Mouse (Mus musculus) heart, embryonic 13.5 days (tissue): ENCODE measurements around the gene Caprin2. TPM values are rescaled to one million over a fixed set of nuclear protein-coding genes. Genes with fewer than 3 reads are reported as not detected.
A peak's percentile ranks its signal among the peaks of the same experiment; 100 is the strongest.
"Not testable (repeated sequence)": the region's sequence is repeated elsewhere in the genome, so short reads cannot be mapped to it uniquely, and the experiment has no call there.

Source experiments
- ATAC-seq: fragments of 200-750 bp; cut with Nextera tagmentation; 2 replicates; pipeline ENCODE4 v1.8.0; 2017; ENCODE audit warnings: moderate TSS enrichment; ENCODE audit not compliant: insufficient number of reproducible peaks, low FRiP score, low TSS enrichment; ENCODE audit errors: extremely low read depth
- H3K27ac ChIP-seq: fragments of 300-500 bp; sonication (generic); replicated peaks from 2 replicates; pipeline ENCODE4 v1.5.1; 2015; ENCODE audit warnings: moderate library complexity, mild to moderate bottlenecking, inconsistent platforms
- H3K27me3 ChIP-seq: fragments of 300-500 bp; sonication (generic); replicated peaks from 2 replicates; pipeline ENCODE4 v1.6.1; 2015; ENCODE audit warnings: mild to moderate bottlenecking, inconsistent platforms
- H3K36me3 ChIP-seq: fragments of 300-500 bp; sonication (generic); 2 replicates; pipeline ENCODE4 v1.6.1; 2015; ENCODE audit warnings: mild to moderate bottlenecking, inconsistent platforms
- H3K4me1 ChIP-seq: fragments of 300-500 bp; sonication (generic); 2 replicates; pipeline ENCODE4 v1.6.1; 2015; ENCODE audit warnings: inconsistent platforms
- H3K4me2 ChIP-seq: fragments of 300-500 bp; sonication (generic); 2 replicates; pipeline ENCODE4 v1.6.1; 2015; ENCODE audit warnings: inconsistent platforms, mild to moderate bottlenecking, moderate library complexity
- H3K4me3 ChIP-seq: fragments of 300-500 bp; sonication (generic); 2 replicates; pipeline ENCODE4 v1.5.1; 2015; ENCODE audit warnings: moderate library complexity, mild to moderate bottlenecking, inconsistent platforms
- H3K9ac ChIP-seq: fragments of 300-500 bp; sonication (generic); 2 replicates; pipeline ENCODE4 v1.6.1; 2015; ENCODE audit warnings: inconsistent platforms, mild to moderate bottlenecking, moderate library complexity
- H3K9me3 ChIP-seq: fragments of 300-500 bp; sonication (generic); 2 replicates; pipeline ENCODE4 v1.6.1; 2016; ENCODE audit warnings: inconsistent platforms
- WGBS: fragments of 180-500 bp; shearing (Covaris S2); methylation state at CpG from one replicate; pipeline ENCODE4 v1.1.7; 2015; ENCODE audit warnings: mixed read lengths; 5-methylcytosine and 5-hydroxymethylcytosine counted together
- polyA plus RNA-seq: library from polyadenylated mRNA; unstranded; fragments of >200 nt; fragmentation: Nextera tagmentation; extraction: Ambion mirVana; gene quantifications from 2 replicates; pipeline ENCODE4 v1.2.1, GENCODE M21; 2015

Gene Caprin2
- polyA plus RNA-seq, 1 experiment from 2014 or later: 11.7 TPM

GRCm38 (mm10) chr6:148917672-148918071 is 21.6 kb upstream of the Caprin2 start:
- no peak overlapping the region for H3K4me2 ChIP-seq
- 80% methylated on average over 1 of the region's 1 CpGs for WGBS
- ATAC-seq: no peak

GRCm38 (mm10) chr6:148916817-148917216 is 20.8 kb upstream of the Caprin2 start:
- no peaks in the 10 kb centered on the region for H3K27me3 ChIP-seq
- H3K36me3 ChIP-seq: peaks cover 24% of the 10 kb centered on the region
- no peak overlapping the region for H3K4me2 ChIP-seq
- H3K4me3 ChIP-seq: no peak overlapping the region
- H3K9ac ChIP-seq: no peak overlapping the region
- no peak for ATAC-seq
- H3K4me1 ChIP-seq: no peaks in the 10 kb centered on the region
- no peak overlapping the region for H3K27ac ChIP-seq
- H3K9me3 ChIP-seq: no peaks in the 10 kb centered on the region
- WGBS: 35% methylated on average over 3 of the region's 3 CpGs

More at GRCm38 (mm10) chr6:148917672-148918071, 21.6 kb upstream of the Caprin2 start:
- Histone ChIP-seq H3K27ac (no peak overlapping the region), H3K4me3 (no peak overlapping the region), H3K4me1 (no peaks in the 10 kb centered on the region), H3K36me3 (peaks cover 24% of the 10 kb centered on the region), H3K27me3 (no peaks in the 10 kb centered on the region), H3K9me3 (no peaks in the 10 kb centered on the region), H3K9ac (no peak overlapping the region)

GRCm38 (mm10) chr6:148913938-148914337 is 17.9 kb upstream of the Caprin2 start:
- Histone ChIP-seq H3K36me3 (peaks cover 5% of the 10 kb centered on the region), H3K9ac (no peak overlapping the region), H3K4me2 (no peak overlapping the region), H3K9me3 (no peaks in the 10 kb centered on the region), H3K4me1 (no peaks in the 10 kb centered on the region), H3K4me3 (no peak overlapping the region), H3K27ac (no peak overlapping the region), H3K27me3 (no peaks in the 10 kb centered on the region)
- ATAC-seq: no peak
- 13% methylated on average over 2 of the region's 2 CpGs for WGBS

- H3K4me3 ChIP-seq, H3K9ac ChIP-seq, H3K27me3 ChIP-seq, ATAC-seq, H3K27ac ChIP-seq, H3K36me3 ChIP-seq, H3K4me2 ChIP-seq, H3K4me1 ChIP-seq, H3K9me3 ChIP-seq: not testable (repeated sequence)
- WGBS: 82% methylated on average over 8 of the region's 8 CpGs
Observed at GRCm38 (mm10) chr6:148911906-148912305, 15.9 kb upstream of the Caprin2 start.

GRCm38 (mm10) chr6:148906958-148907357 is 10.9 kb upstream of the Caprin2 start:
- H3K27ac ChIP-seq: no peak overlapping the region
- 82% methylated on average over 9 of the region's 9 CpGs for WGBS
- H3K36me3 ChIP-seq: no peaks in the 10 kb centered on the region
- H3K4me3 ChIP-seq: no peak overlapping the region
- H3K4me1 ChIP-seq: no peaks in the 10 kb centered on the region
- H3K9me3 ChIP-seq: no peaks in the 10 kb centered on the region
- no peaks in the 10 kb centered on the region for H3K27me3 ChIP-seq
- no peak overlapping the region for H3K4me2 ChIP-seq
- no peak overlapping the region for H3K9ac ChIP-seq
- ATAC-seq: no peak

GRCm38 (mm10) chr6:148902728-148903127 is 6.7 kb upstream of the Caprin2 start:
- no peak for ATAC-seq
- WGBS: 76% methylated on average over 3 of the region's 3 CpGs
- H3K36me3 ChIP-seq: no peaks in the 10 kb centered on the region
- no peaks in the 10 kb centered on the region for H3K4me1 ChIP-seq
- no peak overlapping the region for H3K27ac ChIP-seq
- H3K9me3 ChIP-seq: no peaks in the 10 kb centered on the region
- H3K9ac ChIP-seq: no peak overlapping the region
- no peak overlapping the region for H3K4me2 ChIP-seq
- H3K4me3 ChIP-seq: no peak overlapping the region
- no peaks in the 10 kb centered on the region for H3K27me3 ChIP-seq

GRCm38 (mm10) chr6:148896507-148896851 is 442 bp upstream of the Caprin2 start:
- no peak for ATAC-seq
- Histone ChIP-seq H3K27ac (peak overlapping the region; percentile 89), H3K27me3 (no peaks in the 10 kb centered on the region), H3K36me3 (no peaks in the 10 kb centered on the region), H3K4me3 (peak overlapping the region; percentile 85), H3K4me2 (peak overlapping the region; percentile 91), H3K9ac (peak overlapping the region; percentile 91), H3K4me1 (peaks cover 8% of the 10 kb centered on the region), H3K9me3 (no peaks in the 10 kb centered on the region)
- WGBS: 42% methylated on average over 6 of the region's 6 CpGs

- H3K9me3 ChIP-seq: no peaks in the 10 kb centered on the region
- peak overlapping the region; percentile 85 for H3K4me3 ChIP-seq
- H3K27me3 ChIP-seq: no peaks in the 10 kb centered on the region
- H3K36me3 ChIP-seq: no peaks in the 10 kb centered on the region
- H3K27ac ChIP-seq: peak overlapping the region; percentile 89
- H3K4me1 ChIP-seq: peaks cover 8% of the 10 kb centered on the region
- H3K9ac ChIP-seq: peak overlapping the region; percentile 91
- peak overlapping the region; percentile 91 for H3K4me2 ChIP-seq
- ATAC-seq: no peak
- WGBS: 10% methylated on average over 18 of the region's 18 CpGs
Observed at GRCm38 (mm10) chr6:148894888-148895772, 907 bp downstream of the Caprin2 start.

GRCm38 (mm10) chr6:148873911-148874310 is 22.1 kb downstream of the Caprin2 start:
- H3K27me3 ChIP-seq: no peaks in the 10 kb centered on the region
- H3K4me2 ChIP-seq: no peak overlapping the region
- 86% methylated on average over 1 of the region's 1 CpGs for WGBS
- H3K9me3 ChIP-seq: no peaks in the 10 kb centered on the region
- no peak overlapping the region for H3K4me3 ChIP-seq
- H3K4me1 ChIP-seq: no peaks in the 10 kb centered on the region
- H3K9ac ChIP-seq: no peak overlapping the region
- no peak overlapping the region for H3K27ac ChIP-seq
- no peak for ATAC-seq
- no peaks in the 10 kb centered on the region for H3K36me3 ChIP-seq

GRCm38 (mm10) chr6:148845629-148846028 is 50.4 kb downstream of the Caprin2 start:
- no peak overlapping the region for H3K9ac ChIP-seq
- H3K27me3 ChIP-seq: no peaks in the 10 kb centered on the region
- no peak overlapping the region for H3K4me2 ChIP-seq
- H3K9me3 ChIP-seq: no peaks in the 10 kb centered on the region
- no peak overlapping the region for H3K4me3 ChIP-seq
- no peak for ATAC-seq
- H3K4me1 ChIP-seq: no peaks in the 10 kb centered on the region
- peaks cover 18% of the 10 kb centered on the region for H3K36me3 ChIP-seq
- no peak overlapping the region for H3K27ac ChIP-seq

GRCm38 (mm10) chr6:148841760-148842159 is 54.3 kb downstream of the Caprin2 start:
- H3K27ac ChIP-seq: no peak overlapping the region
- H3K9me3 ChIP-seq: no peaks in the 10 kb centered on the region
- no peak overlapping the region for H3K9ac ChIP-seq
- no peak overlapping the region for H3K4me3 ChIP-seq
- H3K36me3 ChIP-seq: peaks cover 9% of the 10 kb centered on the region; the same call in 1 of the 2 replicates
- H3K4me2 ChIP-seq: no peak overlapping the region
- H3K27me3 ChIP-seq: no peaks in the 10 kb centered on the region
- no peak for ATAC-seq
- H3K4me1 ChIP-seq: no peaks in the 10 kb centered on the region
- 97% methylated on average over 1 of the region's 1 CpGs for WGBS

- H3K27ac ChIP-seq: no peak overlapping the region
- H3K27me3 ChIP-seq: no peaks in the 10 kb centered on the region
- peaks cover 4% of the 10 kb centered on the region; the same call in 1 of the 2 replicates for H3K9me3 ChIP-seq
- no peak overlapping the region for H3K9ac ChIP-seq
- 0 out of 2 replicates have a peak, but pooled peaks cover 3% of the 10 kb centered on the region for H3K36me3 ChIP-seq
- ATAC-seq: no peak
- no peaks in the 10 kb centered on the region for H3K4me1 ChIP-seq
- no peak overlapping the region for H3K4me2 ChIP-seq
- H3K4me3 ChIP-seq: no peak overlapping the region
Observed at GRCm38 (mm10) chr6:148838460-148838859, 57.6 kb downstream of the Caprin2 start.
